Mouse (Mus musculus) thymus, adult 2 months (tissue): ENCODE results near the gene Blnk.

Experiments used
- CTCF ChIP-seq: fragments of 200-500 bp; IDR thresholded peaks from 2 replicates; pipeline ENCODE4 v1.5.1; 2012; ENCODE audit warnings: mild to moderate bottlenecking, control low read depth, low read length, moderate library complexity, borderline replicate concordance; ENCODE audit not compliant: control insufficient read depth, poor library complexity, insufficient read depth; ENCODE audit errors: extremely low read depth
- POLR2A ChIP-seq: fragments of 200-500 bp; IDR thresholded peaks from 2 replicates; pipeline ENCODE4 v1.6.1; 2012; ENCODE audit warnings: mild to moderate bottlenecking, low read length, control low read depth, moderate library complexity; ENCODE audit not compliant: control insufficient read depth, poor library complexity, insufficient read depth; ENCODE audit errors: extremely low read depth

- TF ChIP-seq CTCF (no peak), POLR2A (no peak)
Measured at GRCm38 (mm10) chr19:40971273-40971914, 22.9 kb downstream of the Blnk start.
